Mouse (Mus musculus) limb, embryonic 15.5 days (tissue): ENCODE measurements around the gene Tbata. TPM values are rescaled to one million over a fixed set of nuclear protein-coding genes. Genes with fewer than 3 reads are reported as not detected.
A peak's percentile ranks its signal among the peaks of the same experiment; 100 is the strongest.

Experiments
- ATAC-seq: fragments of 200-750 bp; cut with Nextera tagmentation; 2 replicates; pipeline ENCODE4 v1.8.0; 2017; ENCODE audit warnings: low read depth, moderate TSS enrichment; ENCODE audit not compliant: insufficient number of reproducible peaks, low FRiP score, low TSS enrichment
- H3K27ac ChIP-seq: fragments of 300-500 bp; sonication (generic); 2 replicates; pipeline ENCODE4 v1.5.1; 2015; ENCODE audit warnings: moderate library complexity, mild to moderate bottlenecking, inconsistent platforms
- H3K27me3 ChIP-seq: fragments of 300-500 bp; sonication (generic); 2 replicates; pipeline ENCODE4 v1.6.1; 2015; ENCODE audit warnings: inconsistent platforms
- H3K36me3 ChIP-seq: fragments of 300-500 bp; sonication (generic); 2 replicates; pipeline ENCODE4 v1.6.1; 2015; ENCODE audit warnings: inconsistent platforms
- H3K4me1 ChIP-seq: fragments of 300-500 bp; sonication (generic); 2 replicates; pipeline ENCODE4 v1.6.1; 2015; ENCODE audit warnings: inconsistent platforms
- H3K4me2 ChIP-seq: fragments of 300-500 bp; sonication (generic); 2 replicates; pipeline ENCODE4 v1.6.1; 2015; ENCODE audit warnings: mild to moderate bottlenecking, inconsistent platforms
- H3K4me3 ChIP-seq: fragments of 300-500 bp; sonication (generic); 2 replicates; pipeline ENCODE4 v1.5.1; 2015; ENCODE audit warnings: mild to moderate bottlenecking, inconsistent platforms
- H3K9ac ChIP-seq: fragments of 300-500 bp; sonication (generic); 2 replicates; pipeline ENCODE4 v1.6.1; 2015; ENCODE audit warnings: inconsistent platforms
- H3K9me3 ChIP-seq: fragments of 300-500 bp; sonication (generic); 2 replicates; pipeline ENCODE4 v1.6.1; 2016; ENCODE audit warnings: inconsistent platforms
- WGBS: fragments of 180-500 bp; shearing (Covaris S2); methylation state at CpG from one replicate; pipeline ENCODE4 v1.1.7; 2015; 5-methylcytosine and 5-hydroxymethylcytosine counted together
- polyA plus RNA-seq: library from polyadenylated mRNA; unstranded; fragments of >200 nt; fragmentation: Nextera tagmentation; extraction: Ambion mirVana; gene quantifications from 2 replicates; pipeline ENCODE4 v1.2.1, GENCODE M21; 2015

The Tbata gene
- polyA plus RNA-seq, 1 experiment from 2014 or later: 0.42 TPM

DNA sequence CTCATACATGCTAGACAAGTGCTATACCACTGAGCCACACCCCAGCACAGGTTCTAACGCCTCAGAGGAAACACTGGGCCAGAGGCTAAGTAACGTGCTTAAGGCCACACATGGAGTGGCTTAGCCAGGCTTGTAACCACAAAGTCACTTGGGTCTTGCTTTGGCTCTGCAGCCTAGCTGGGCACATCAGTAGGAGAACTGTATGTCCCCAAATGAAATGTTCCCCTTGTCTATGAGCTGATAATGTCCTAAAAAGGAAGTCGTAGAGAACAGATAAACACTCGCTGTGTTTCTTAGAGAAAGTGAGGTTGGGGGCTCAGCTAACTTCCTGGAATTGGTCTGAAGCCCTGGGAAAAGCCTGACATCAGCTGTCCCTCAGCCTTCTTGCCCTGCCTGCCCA lies 44.4 kb downstream of the Tbata start:
- WGBS: 76% methylated on average over 4 of the region's 4 CpGs
- peaks cover 12% of the 10 kb centered on the region for H3K4me1 ChIP-seq
- H3K9ac ChIP-seq: no peak overlapping the region
- H3K36me3 ChIP-seq: no peaks in the 10 kb centered on the region; the same call in 1 of the 2 replicates
- H3K27ac ChIP-seq: no peak overlapping the region
- ATAC-seq: no peak
- no peak overlapping the region for H3K4me2 ChIP-seq
- H3K4me3 ChIP-seq: no peak overlapping the region
- no peaks in the 10 kb centered on the region for H3K9me3 ChIP-seq
- 0 out of 2 replicates have a peak, but pooled peaks cover 4% of the 10 kb centered on the region for H3K27me3 ChIP-seq

DNA sequence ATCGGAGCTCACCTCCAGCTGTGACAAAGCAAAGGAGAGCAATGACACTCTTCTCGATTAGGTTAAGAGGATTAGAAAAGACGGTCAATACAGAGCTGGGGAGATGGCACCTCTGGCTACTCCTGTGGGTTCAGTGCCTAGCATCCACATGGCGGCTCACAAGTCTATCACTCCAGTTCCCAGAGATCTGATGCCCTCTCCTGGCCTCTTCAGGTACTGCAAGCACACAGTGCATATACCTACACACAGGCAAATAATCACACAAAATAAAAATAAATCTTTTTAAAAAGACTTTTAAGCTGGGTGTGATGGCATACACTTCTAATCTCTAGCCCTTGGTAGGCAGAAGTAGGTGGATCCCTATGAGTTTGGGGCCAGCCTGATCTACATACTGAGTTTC lies 47.6 kb downstream of the Tbata start:
- Histone ChIP-seq H3K27me3 (no peaks in the 10 kb centered on the region), H3K9ac (no peak overlapping the region), H3K27ac (no peak overlapping the region), H3K36me3 (no peaks in the 10 kb centered on the region; the same call in 1 of the 2 replicates), H3K4me3 (no peak overlapping the region), H3K9me3 (no peaks in the 10 kb centered on the region), H3K4me1 (no peaks in the 10 kb centered on the region), H3K4me2 (no peak overlapping the region)
- 96% methylated on average over 4 of the region's 4 CpGs for WGBS
- no peak for ATAC-seq

DNA sequence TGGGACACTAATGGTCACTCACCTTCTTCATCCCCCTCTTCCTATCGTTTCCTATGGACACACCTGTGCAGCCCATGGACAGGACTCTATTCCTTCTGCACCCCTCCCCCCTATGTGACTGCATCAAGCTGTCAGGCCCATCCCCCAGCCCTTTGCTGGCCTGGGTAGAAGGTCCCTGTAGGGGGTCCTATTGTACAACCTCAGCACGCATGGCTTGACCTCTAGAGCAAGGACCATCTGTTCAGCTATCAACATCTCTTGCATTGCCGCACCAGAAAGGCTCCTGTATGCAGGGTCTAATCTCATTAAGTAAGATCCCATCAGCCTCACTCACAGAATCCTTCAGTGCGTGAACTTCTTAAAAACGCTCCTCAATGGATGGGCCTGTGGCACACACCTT lies 53.9 kb downstream of the Tbata start:
- no peak overlapping the region for H3K4me2 ChIP-seq
- H3K27ac ChIP-seq: no peak overlapping the region
- no peaks in the 10 kb centered on the region for H3K4me1 ChIP-seq
- no peak for ATAC-seq
- no peaks in the 10 kb centered on the region for H3K36me3 ChIP-seq
- H3K9ac ChIP-seq: no peak overlapping the region
- WGBS: 87% methylated on average over 5 of the region's 5 CpGs
- no peak overlapping the region for H3K4me3 ChIP-seq
- H3K27me3 ChIP-seq: no peaks in the 10 kb centered on the region
- no peaks in the 10 kb centered on the region for H3K9me3 ChIP-seq

DNA sequence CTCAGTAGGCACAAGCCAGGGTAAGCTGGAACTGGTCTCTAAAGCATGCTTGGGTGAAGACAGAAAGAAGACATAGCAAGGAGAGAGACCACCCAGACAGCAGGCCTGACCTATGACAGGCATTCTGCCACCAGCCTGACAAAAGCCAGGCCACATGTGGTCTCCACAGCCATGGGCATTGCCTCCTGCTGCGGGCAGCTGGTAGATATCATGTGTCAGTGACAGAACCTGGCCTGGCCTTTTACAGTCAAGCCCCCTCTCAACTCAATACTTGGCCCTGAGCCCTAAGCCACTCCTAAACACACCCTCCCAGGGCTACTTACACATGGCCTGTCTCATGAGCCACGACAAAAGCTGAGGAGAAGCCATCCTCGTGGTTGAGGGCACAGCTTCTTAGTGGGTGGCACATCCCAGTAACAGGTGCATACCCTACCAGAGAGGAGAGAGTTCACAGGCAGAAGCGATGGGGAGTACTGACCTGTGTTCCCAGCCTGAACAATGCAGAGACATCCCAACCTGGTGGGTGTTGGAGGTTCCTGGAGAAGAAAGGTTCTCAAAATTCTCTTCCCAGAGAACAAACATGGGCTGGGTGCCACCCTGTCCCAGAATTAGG lies 55.1 kb downstream of the Tbata start:
- Histone ChIP-seq H3K4me1 (no peaks in the 10 kb centered on the region), H3K27ac (no peak overlapping the region), H3K4me2 (no peak overlapping the region), H3K4me3 (no peak overlapping the region), H3K9ac (no peak overlapping the region), H3K9me3 (no peaks in the 10 kb centered on the region), H3K36me3 (no peaks in the 10 kb centered on the region), H3K27me3 (no peaks in the 10 kb centered on the region)
- ATAC-seq: no peak
- 43% methylated on average over 4 of the region's 4 CpGs for WGBS

DNA sequence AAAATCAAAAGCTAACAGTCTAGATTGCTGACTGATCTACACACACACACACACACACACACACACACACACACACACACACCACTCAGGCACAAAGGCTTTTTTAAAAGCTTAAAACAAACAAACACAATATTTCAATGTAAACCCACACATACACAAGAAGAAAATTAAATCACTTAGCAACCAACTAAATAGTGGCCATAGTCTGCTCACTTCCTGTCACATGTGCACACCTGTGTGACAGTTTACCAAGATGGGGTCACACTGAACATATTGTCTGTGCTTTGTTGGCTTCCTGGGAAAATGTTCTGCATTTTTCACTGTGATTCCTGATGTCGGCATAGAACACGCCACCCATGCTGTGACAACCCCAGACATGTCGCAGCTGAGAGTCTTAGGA lies 60.0 kb downstream of the Tbata start:
- no peak for ATAC-seq
- no peaks in the 10 kb centered on the region for H3K27me3 ChIP-seq
- 73% methylated on average over 3 of the region's 3 CpGs for WGBS
- H3K9ac ChIP-seq: no peak overlapping the region
- no peaks in the 10 kb centered on the region for H3K36me3 ChIP-seq
- no peak overlapping the region for H3K27ac ChIP-seq
- H3K4me3 ChIP-seq: no peak overlapping the region
- no peaks in the 10 kb centered on the region for H3K9me3 ChIP-seq
- H3K4me2 ChIP-seq: no peak overlapping the region
- no peaks in the 10 kb centered on the region for H3K4me1 ChIP-seq

DNA sequence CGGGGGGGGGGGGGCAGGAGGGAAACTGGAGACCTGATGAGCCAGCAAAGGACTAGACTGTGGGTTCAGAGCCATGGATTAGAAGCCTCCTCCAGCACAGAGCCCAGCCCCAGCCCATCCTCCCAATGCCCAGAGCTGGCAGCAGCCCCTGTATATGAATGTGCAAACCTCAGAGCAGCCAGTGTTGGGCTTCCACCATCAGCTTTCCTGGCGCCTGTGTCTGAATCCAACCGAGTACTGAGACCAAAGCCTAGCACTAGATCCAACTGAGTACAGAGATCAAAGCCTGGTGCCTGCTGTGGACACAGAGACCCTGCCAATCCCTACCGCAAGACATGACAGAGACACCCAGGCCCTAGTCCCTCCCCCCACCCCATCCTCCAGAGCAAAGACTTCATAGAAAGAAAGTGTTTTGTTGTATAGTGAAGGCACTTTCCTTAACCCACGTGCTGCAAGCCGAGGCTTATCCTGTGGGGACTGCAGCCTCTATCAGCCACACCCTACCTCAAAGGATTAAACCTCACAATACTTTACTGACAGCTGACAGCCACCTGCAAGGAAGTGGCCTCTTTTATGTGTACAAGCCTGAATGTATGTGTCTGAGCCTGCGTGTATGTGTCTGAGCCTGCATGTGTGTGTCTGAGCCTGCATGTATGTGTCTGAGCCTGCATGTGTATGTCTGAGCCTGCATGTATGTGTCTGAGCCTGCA lies 61.3 kb downstream of the Tbata start:
- 47% methylated on average over 7 of the region's 7 CpGs for WGBS
- H3K36me3 ChIP-seq: no peaks in the 10 kb centered on the region
- no peak overlapping the region for H3K4me3 ChIP-seq
- H3K9ac ChIP-seq: no peak overlapping the region
- H3K4me1 ChIP-seq: no peaks in the 10 kb centered on the region
- ATAC-seq: peak; percentile 25; the same call in 1 of the 2 replicates
- no peaks in the 10 kb centered on the region for H3K27me3 ChIP-seq
- no peak overlapping the region for H3K27ac ChIP-seq
- H3K4me2 ChIP-seq: no peak overlapping the region
- H3K9me3 ChIP-seq: no peaks in the 10 kb centered on the region

DNA sequence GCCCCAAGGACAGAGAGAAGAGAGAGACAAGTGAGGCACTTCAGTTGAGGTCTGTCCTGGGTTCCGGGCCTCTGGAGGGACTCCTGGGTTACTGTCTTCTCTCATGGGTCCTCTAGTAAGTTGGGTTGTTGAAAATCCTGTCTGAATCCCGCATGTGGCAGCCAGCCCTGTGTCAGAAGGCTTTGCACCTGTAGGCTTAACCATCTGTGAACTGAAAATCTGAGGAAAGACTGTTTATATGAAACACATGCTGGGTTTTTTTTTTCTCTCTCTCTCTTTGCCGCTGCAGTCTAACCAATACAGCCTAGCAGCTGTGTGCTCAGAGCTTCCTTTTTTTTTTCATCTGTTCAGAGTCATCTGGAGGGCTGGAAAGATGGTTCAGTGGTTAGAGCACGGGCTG lies 62.6 kb downstream of the Tbata start:
- Histone ChIP-seq H3K4me2 (no peak overlapping the region), H3K36me3 (no peaks in the 10 kb centered on the region), H3K9ac (no peak overlapping the region), H3K9me3 (0 out of 2 replicates have a peak, but pooled peaks cover 3% of the 10 kb centered on the region), H3K4me1 (no peaks in the 10 kb centered on the region), H3K4me3 (no peak overlapping the region), H3K27ac (no peak overlapping the region), H3K27me3 (no peaks in the 10 kb centered on the region)
- WGBS: 43% methylated on average over 4 of the region's 4 CpGs
- ATAC-seq: no peak

DNA sequence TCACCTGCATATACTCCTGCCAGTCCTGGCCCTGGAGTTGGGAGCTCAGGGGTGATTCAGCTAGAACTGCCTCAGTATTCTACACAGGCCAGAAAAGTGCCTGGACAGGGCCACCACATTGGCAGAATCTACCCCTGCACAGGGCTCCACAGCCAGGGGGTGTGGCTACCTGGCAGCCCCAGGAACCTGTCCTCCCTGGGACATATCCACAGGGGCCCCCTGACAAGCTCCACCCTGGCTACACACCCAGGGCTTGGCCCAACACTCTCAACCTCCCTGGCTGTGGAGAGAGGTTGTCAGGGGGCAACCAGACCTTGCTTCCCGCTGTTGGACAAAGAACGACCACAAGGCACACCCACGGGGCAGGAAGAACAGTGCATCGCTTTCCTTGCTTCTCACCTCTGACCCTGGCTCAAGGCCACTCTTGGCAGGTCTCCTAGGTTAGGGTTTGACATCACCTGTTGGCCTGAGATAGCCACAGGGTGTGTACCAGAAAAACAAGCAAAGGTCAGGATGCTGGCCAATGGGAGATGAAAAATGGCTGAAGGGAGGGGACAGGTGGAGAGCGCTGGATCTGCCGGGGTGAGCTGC lies 64.0 kb downstream of the Tbata start:
- Histone ChIP-seq H3K27me3 (no peaks in the 10 kb centered on the region), H3K9me3 (0 out of 2 replicates have a peak, but pooled peaks cover 3% of the 10 kb centered on the region), H3K4me1 (peaks cover 9% of the 10 kb centered on the region), H3K4me2 (no peak overlapping the region), H3K36me3 (no peaks in the 10 kb centered on the region), H3K27ac (no peak overlapping the region), H3K9ac (no peak overlapping the region), H3K4me3 (no peak overlapping the region)
- 0 out of 2 replicates have a peak, but pooled peaks have one; percentile 9 for ATAC-seq
- 86% methylated on average over 6 of the region's 6 CpGs for WGBS

DNA sequence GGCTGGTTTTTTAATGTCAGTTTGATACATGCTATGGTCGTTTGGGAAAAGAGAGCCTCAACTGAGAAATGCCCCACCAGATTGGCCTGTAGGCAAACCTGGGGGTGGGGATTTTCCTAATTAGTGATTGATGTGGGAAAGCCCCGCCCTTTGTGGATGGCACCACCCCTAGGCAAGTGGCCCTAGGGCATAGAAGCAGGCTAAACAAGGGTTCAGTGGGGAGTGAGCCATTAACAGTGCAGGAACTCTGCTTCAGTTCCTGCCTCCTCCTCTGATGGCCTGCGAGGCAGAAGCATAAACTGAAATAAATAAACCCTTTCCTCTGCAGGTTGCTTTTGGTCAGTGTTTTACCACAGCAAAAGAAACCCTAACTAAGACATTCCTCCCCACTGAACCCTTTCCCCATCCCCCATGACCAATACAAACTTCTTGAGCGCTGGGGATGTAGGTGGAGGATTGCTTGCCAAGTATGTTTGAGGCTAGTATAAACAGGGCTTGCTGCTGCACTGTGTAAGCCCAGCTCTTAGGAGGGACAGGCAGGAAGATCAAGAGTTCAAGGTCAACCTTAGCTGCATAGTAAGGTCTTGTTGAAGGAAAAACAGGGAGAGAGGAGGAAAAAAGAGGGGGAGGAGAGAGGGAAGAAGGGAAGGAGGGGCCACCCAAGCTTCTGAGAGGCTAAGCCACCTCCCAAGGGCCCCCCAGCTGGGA lies 65.1 kb downstream of the Tbata start:
- no peak for ATAC-seq
- Histone ChIP-seq H3K9me3 (0 out of 2 replicates have a peak, but pooled peaks cover 3% of the 10 kb centered on the region), H3K27ac (no peak overlapping the region), H3K36me3 (no peaks in the 10 kb centered on the region), H3K9ac (no peak overlapping the region), H3K4me1 (peaks cover 20% of the 10 kb centered on the region), H3K27me3 (no peaks in the 10 kb centered on the region), H3K4me2 (no peak overlapping the region), H3K4me3 (no peak overlapping the region)
- WGBS: 42% methylated on average over 4 of the region's 4 CpGs

DNA sequence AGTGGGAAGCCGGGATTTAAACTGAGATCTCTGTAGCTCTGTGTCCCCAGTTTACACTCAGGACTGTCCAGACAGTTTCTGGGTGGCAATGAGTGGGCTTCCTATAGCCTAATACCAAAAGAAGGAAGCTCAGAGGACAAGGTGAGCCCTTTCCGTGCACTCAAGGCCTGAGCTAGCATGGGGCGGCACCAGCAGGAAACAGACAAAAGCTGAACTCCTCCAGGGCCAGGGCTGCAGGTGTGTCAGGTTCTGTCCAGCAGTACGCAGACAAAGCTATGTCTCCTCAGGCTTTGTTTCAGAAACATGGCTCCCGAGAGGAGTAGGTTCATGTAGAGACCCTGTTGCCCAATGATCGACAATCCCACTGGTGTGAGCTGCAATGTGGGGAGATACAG lies 65.6 kb downstream of the Tbata start:
- no peaks in the 10 kb centered on the region for H3K36me3 ChIP-seq
- H3K4me3 ChIP-seq: no peak overlapping the region
- H3K4me1 ChIP-seq: peaks cover 24% of the 10 kb centered on the region
- no peak overlapping the region for H3K9ac ChIP-seq
- H3K4me2 ChIP-seq: no peak overlapping the region
- 0 out of 2 replicates have a peak, but pooled peaks cover 3% of the 10 kb centered on the region for H3K9me3 ChIP-seq
- no peak for ATAC-seq
- H3K27me3 ChIP-seq: no peaks in the 10 kb centered on the region
- WGBS: 73% methylated on average over 6 of the region's 6 CpGs
- H3K27ac ChIP-seq: no peak overlapping the region
